Mouse (Mus musculus) CD4-positive, CD25-positive, alpha-beta regulatory T cell, adult 2 months (primary cell): ENCODE results near the gene Retreg2.

Experiments
- DNase-seq: peaks from one replicate; pipeline ENCODE4 v3.0.0-alpha.2; 2012; ENCODE audit warnings: low read depth, low spot score

Retreg2 gene

DNA sequence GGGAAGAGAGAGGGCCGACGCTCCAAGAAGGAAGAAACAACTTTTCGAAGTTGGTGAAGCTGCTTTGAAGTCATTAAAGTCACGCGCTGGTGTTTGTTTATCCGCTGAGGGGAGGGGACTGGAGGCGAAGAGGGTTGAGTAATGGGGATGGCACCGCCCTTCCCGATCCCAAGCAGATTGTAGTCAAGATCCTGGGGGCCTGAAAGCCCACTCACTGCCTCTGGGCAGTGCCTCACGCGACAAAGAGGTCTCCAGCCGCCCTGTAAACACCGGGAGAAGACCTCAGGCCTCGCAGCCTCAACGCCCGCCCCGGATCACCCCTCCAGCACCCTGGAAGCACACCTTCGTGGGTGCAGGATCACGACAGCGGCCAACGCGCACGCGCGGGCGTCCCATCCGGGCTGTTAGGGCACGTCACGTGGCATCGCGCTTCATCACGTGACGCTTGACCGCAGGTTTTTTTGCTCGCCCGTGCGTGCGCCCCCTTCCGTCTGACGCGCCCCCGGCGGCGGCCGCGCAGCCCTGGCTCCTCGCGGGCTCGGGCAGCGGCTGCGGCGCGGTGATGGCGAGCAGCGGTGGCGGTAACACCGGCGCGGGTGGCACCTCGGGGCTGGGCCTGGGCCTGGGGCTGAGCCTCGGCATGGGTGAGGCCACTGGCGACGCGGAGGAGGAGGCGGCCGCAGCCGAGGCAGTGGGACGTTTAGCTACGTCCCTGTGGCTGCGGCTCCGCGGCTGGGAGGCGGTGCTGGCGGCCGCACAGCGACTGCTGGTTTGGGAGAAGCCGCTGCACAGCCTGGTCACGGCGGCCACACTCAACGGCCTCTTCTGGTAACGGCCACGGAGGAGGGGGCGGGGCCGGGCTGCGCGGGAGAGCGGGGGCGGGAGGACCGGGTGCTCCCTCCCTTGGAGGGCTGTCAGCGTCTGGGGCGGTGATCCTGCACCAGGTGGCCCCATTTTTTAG lies at the start of gene Retreg2, which contains the start of gene Cnppd1:
TSS of gene Retreg2 (plus strand) at position 478 of the 961 bp plus-strand sequence.
TSS of gene Cnppd1 (minus strand) at position 411 of the 961 bp plus-strand sequence.
- peak; percentile 99 for DNase-seq

DNA sequence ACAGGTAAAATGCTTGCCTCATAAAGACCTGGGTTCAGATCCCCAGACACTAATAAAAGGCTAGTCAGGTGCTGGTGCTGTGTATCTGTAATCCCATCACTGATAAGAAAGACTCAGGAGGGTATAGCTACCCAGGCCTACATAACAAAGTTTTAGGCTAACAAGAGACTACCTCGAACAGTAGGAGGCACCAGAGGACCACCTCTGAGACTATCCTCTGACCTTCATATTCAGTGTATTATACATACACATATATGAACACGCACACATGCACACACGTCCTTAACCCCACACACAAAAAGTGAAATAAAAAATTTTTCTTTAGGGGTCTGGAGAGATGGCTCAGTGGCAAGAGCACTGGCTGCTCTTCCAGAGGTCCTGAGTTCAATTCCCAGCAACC lies 20.4 kb upstream of the Retreg2 start:
- DNase-seq, result peak; percentile 72

DNA sequence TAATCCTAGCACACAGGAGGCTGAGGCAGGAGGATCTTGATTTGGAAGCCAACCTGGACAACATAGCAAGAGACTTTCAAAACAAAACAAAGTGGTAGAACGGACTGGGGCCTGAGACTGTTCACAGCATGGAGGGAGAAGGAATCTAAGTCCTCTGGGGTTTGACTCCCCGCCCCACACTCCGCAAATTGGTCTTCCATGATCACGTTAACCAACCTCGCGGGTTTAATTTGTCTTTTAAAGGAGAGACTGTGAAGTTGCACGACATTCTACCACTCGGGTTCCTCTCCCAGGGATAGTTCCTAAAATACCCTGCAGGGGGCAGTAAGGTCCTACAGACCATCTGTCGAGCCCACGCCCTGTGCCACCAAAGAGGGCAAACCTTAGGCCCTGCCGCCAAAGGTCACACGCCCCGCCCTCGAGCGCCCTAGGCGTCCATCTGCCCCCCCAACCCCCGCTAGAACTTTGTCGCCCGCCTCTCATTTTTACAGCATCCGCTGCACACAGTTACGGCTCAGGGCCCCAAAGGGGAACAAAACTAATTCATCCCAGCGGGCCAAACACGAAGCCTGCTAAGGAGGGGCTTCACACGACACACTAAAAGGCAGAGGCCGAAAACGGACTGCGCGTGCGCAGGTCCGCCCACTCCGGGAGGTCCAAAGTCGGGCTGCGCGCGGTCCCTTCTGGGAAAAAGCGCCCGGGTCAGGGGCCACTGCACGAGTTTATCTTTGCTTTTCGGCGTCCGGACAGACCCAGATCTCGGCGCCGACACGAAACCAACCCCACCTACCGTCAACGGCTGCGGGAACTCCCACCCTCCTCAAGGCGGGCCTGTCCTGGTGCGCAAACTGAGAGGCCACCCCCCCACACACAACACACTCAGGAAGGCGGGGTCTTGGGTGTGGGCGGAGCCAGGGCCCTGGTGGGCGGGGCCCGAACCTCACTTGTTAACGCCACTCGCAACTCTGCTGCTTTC lies 17.9 kb upstream of the Retreg2 start, which contains the start of gene Nhej1:
TSS of gene Nhej1 (minus strand) at position 855 of the 976 bp plus-strand sequence.
- DNase-seq, result peak; percentile 98

DNA sequence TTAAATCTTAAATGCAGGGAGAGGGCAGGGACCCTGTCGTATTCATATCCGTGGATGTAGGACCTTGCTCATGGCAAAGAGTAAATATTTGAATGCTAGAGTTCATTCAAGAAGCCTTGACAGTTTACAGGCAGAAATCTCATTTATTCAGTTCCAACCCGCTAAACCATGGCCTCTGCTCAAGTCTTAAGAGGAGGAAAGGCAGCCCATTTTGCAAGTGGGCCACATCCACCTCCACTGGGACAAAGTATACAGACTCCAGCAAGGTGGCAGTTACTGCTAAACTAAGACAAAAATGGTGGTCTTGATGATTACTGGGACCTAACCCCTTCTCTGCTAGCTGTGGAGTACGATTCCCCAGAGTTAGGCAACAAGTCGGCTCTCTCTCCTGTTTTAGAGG lies 17.2 kb upstream of the Retreg2 start:
- no peak for DNase-seq

DNA sequence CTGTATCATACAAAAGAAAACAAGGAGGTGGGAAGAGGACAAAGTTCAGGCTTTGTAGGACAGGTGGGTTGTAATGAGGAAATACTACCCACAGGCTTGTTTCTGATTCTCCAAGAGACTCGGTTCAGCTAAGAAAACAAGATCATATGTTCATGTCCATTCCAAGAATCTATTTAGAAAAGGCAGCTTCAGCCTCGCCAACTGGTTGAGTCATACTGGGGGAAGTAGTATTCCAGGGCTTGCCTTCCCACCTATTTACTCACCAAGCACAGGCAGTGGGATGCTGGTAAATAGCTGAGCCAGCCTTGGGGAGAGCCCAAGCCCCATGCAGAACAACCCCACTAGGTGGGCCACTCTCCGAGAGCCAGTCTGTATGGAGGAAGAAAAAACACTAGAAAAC lies 13.9 kb upstream of the Retreg2 start:
- no peak for DNase-seq

DNA sequence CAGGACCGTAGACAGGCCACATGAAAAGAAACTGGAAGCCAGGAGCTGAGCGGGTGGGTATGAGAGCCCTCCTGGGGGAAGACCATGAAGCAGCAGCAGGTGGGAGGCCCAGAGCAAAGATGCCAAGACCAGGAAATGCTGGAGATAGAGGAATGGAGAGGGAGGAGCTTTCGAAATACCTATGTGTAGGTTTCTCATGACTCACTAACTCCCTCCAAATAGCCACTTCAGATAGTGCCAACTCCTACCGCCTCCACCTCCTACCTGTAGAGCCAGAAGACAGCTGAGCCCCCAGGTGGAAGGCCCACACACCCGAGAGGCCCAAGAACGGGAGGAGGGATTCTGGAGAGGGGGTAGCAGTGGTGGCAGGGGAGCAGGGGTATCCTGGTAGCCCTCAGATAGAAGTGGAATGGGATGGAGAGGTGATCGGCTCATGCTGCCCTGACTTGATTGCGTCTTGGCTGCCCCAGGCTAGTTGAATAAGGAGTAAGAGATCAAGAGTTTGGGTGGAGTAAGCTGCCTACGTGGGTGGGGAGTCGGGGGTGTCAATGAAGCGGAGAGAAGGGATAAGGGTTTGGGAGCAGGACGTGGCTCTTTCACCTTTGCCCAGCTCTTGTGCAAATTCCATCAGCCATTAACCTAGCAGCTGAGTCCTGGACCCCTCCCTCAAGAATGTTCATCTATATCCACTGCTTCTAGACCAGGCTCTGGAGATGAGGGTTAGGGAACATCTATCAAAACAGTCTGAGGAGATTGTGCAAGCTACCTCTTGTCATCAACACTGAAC lies 9.0 kb upstream of the Retreg2 start, which contains the start of gene Slc23a3:
TSS of gene Slc23a3 (minus strand) at position 470 of the 787 bp plus-strand sequence.
- DNase-seq, result no peak

DNA sequence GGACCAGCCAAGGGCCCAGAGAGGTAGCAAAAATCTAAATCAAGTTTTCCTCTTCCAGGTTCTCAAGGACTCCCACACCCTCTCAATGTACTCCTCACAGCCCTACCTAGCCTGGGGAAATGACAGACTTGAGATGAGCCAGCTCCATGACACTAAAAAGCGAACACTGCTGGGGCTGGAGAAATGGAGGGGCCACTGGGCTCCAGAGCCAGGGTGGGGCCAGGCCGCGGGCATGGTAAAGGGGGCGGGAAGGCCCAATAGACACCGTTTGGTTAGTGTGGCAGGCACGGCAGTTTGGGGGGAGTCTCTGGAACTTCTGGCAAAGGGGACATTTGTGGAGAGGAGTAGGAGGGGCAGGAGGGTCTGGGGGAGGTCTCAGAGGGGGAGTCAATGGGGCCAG lies 6.3 kb upstream of the Retreg2 start:
- no peak for DNase-seq

DNA sequence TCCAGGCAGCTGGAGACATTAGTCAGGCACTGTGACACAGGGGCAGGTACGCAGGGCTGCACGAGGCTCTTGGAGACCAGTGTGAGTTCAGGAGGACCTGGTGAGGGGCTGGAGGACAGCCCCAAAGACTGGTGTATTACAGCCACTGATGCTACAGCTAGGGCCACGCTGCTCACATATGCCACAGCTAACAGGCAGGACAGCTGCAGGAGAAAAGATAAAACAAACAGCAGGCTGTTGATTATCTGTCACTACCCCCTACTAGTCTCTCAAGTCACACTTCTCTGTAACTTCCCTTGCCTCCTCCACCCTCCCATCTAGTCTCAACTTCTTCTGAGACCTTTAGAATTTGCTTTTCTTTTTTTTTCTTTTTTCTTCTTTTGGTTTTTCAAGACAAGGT lies 5.8 kb upstream of the Retreg2 start:
- no peak for DNase-seq

DNA sequence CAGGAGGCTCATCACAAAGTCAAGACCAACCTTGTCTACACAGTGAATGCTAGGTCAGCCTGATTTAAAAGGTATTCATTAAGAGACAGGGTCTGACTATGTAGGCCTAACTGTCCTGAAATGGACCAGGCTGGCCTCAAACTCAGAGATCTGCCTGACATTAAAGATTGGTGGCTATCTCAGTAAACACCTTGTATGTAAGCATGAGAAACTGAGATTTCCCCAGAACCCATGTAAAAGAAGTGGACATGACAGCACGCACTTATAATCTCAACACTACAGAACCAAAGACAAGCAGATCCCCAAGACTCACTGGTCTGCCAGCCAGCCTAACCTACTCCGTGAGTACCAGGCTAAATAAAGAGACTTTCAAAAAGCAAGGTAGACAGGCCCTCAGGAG lies 4.1 kb upstream of the Retreg2 start:
- no peak for DNase-seq

DNA sequence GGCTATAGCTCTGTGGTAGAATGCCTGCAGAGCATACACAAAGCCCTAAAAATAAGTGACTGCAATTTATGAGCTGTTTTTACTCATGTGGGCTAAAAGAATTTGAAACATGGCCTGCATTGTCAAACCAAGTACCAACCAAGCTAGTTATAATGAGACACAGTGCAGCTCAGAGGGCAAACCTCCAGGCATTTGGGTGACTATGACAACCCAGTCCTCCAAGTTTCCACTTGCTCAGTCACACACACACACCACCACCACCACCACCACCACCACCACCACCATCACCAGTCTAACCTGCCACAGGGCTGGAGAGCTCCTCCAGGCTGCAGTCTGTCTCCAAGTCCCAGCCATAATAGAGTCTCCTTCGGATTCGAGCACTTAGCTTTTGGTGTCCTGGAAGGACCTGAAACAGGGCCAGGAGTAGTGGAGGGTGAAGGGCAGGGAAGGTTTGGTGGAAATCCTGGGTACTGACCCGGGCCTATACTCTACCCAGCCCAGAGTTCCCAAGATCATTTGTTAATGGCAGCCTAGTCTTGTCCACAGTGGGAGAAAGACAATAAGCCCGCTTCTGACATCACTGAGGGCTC lies 1.9 kb upstream of the Retreg2 start:
- peak; percentile 27 for DNase-seq

DNA sequence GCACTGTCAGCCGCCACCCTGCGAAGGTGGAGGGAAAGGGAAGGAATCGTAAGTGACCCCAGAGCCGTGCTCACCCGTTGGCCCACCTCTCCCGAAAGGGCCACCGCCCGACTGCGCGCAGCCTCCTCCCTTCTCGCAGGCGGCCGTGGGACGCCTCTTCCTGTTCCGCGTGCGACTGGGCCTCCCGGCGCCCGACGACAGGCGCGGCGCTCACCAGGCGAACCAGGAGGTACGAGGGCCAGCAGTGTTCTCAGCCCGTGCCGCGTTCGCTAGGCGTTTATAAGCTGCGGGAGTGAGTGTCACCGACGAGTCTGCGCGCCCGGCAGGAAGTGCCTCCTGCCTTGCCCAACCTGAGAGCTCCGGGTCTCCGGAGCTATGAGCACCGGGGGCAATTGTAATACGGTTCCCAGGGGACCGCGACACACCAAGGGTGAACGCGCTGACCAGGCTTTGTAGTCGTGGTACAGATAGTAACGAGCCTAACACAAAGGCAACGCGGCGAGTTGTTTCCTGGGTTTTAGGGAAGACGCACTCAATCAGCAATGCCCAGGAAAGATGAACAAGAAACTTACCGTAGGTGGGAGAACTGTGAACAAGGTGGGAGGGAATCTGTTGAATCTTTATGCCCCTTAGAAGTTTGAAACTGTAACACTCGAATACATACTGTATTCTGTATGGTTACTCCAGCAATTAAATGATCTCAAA lies 940 bp upstream of the Retreg2 start:
- peak; percentile 85 for DNase-seq

DNA sequence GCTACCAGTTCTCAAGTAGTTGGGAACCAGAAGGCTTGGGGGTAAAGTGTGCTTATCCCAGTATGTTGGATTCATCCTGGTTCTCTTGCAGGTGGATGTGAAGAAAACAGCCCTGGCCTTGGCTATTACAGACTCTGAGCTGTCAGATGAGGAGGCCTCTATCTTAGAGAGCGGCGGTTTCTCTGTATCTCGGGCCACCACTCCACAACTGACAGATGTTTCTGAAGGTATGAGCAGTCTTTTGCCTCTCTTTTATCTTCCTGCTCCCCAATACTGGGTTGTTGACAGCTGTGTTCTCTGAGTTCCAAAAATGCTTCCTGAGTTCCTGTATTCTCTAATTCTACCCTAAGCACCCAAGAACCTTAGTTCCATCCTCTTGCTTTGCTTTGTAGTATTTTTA lies 3.0 kb downstream of the Retreg2 start:
- DNase-seq, result no peak

DNA sequence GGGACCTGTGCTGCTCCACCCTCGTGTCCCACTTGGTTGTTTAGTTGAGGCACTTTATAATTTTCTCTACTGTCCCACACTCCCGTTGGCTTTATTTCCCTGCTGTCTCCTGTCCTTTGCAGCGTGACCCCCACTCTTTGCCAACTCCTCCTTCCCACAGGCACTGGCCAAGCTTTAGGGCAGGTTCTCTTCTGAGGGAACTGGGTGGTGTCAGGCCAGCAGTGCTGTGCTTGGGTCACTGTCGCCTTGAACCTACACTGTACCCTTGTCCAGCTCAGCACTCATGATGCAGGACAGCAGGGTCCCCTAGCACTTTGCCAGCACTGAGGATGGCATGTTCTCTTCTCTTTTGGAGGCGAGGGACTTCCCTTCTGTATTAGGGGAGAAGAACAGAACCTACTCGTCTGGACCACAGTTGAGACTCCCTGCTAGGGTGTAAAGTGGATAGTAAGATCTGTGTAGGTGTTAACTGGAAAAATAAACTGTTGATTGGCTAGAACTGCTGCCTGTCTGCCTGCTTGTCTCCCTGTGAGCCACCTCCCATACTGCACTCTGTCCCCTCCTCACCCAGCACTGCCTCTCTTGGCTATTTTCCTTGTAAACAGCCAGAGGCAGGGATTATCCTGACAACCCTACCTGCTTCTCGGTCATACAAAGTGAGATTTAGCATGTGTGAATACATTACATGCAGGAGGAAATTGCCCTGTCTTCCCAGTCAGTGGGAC lies 5.0 kb downstream of the Retreg2 start:
- DNase-seq, result no peak

DNA sequence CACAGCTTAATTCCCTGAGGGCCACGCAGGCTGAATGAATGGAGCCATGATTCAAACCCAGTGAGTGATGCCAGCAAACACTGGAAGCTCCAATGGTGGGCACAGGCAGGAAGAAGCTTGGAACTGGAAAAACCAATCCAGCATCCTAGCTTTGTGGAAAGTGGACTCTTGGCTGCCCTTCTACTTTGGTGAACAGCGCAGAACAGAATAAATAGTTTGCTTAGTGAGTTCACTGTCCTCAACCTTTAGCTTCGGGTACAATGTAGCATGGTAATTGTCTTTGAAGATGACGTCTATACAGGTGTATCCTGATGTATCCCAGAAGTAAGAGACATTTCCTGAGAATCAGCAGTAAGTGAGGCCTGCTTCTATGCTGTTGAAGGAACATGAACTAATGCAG lies 6.1 kb downstream of the Retreg2 start:
- DNase-seq, result no peak

DNA sequence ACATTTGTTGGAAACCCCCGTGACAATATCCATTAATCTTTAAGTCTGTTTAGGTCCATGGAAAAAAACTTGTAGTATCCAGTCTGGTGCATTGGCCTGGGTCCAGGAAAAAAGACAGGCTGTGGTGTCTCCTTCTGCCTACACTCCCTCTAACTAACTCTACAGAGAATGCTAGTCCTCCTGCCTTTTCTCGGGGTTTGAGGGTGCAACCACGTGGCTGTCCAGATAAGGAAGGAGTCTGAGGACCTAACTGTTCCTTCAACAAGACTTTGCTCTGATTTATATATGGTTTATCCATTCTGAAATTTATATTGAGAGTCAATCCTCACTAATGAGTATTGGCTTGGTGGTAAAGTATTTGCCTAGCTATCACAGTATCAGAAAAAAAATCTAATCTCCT lies 13.3 kb downstream of the Retreg2 start:
- DNase-seq, result no peak

DNA sequence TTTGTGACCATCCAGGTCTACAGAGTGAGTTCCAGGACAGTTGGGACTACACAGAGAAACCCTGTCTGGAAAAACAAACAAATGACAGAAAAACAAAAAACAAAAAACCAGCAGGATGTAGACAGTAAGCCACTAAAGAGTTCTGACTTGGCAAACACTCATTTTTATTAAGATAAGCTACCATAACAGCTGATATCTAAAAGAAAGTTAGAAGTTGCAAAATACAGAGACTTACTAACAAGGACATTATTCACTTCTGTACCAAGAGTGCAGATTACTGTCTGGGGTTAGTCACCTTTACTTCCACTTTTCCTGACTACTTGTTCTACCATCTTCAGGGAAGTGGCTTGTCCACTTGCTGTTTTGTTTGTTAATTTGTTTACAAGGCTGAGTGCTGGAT lies 16.4 kb downstream of the Retreg2 start:
- no peak for DNase-seq

DNA sequence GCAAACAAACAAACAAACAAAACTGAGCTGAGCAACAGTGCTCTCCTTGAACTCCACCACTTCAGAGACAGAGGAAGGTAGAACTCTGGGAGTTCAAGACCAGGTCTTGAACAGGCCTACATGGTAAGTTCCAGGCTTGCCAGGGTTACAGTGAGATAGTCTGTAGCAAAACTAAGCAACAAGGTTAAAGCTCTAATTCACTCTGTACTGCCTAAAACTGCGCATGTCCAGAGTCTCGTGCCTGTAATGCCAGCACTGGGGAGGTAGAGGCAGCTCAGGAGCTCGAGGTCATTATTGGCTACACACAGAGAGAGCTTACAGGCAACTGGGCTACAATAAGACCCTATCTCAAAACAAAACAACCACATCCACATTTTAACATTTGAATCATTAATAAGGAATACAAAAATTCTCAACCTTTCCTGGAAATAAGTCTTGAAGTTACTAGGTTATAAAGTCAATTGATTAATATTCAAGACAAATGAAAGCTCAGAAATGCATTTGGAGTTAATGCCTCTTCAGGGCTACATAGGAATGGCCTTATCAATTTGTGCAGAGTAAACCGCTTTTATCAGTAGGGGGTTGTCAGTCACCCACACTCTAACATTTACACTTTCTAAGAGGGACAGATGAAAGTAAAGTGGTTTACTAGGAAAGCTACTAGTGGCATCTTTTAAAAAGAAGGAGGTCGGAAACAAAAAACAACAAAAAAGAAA lies 17.1 kb downstream of the Retreg2 start:
- DNase-seq, result no peak

DNA sequence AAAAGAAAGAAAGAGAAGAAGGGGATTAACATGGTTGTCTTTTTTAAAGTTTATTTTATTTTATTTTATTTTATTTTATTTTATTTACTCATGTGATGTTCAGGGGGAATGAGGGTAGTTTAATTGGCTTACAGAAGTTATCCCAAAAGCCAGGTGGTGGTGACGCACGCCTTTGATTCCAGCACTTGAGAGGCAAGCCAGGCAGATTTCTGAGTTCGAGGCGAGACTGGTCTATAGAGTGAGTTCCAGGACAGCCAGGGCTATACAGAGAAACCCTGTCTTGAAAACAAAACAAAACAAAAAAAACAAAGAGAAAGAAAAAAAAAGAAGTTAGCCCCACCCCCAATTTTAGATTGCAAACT lies 17.7 kb downstream of the Retreg2 start:
- no peak for DNase-seq

DNA sequence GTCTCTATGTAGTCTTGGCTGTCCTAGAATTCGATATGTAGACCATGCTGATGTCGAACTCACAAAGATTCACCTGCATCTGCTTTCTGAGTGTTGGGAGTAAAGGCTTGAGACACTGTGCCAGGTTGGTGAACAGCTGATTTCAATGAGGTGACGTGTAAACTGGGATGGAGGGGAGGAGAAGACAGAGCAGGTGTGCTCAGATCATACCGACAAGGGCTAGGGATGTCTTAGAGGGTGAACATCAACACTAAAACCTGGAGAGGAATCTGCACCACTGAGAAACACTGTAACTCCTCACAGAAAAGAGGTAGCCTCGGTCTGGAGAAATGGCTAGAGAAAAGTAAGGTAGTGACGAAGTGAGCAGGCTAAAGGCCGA lies 25.5 kb downstream of the Retreg2 start:
- DNase-seq, result no peak
